Mouse (Mus musculus) lung, postnatal 14 days (tissue): Measurements from ENCODE around the gene Dis3l.

Experiments
- DNase-seq: peaks from one replicate; pipeline ENCODE4 v3.0.0; 2021

The Dis3l gene

GRCm38 (mm10) chr9:64341254-64341566, at the start of gene Dis3l:
Gene Dis3l (minus strand): TSS chr9:64341288.
- no peak for DNase-seq

- DNase-seq = no peak
These were observed 48.6 kb upstream of the Dis3l start for GRCm38 (mm10) chr9:64389576-64390292.

GRCm38 (mm10) chr9:64386466-64387211, 45.6 kb upstream of the Dis3l start:
- peak; percentile 2 for DNase-seq

- DNase-seq = peak; percentile 30
These were observed 44.7 kb upstream of the Dis3l start, which contains the start of gene Megf11 for GRCm38 (mm10) chr9:64385511-64386465. Gene Megf11 (plus strand): TSS chr9:64385626.

GRCm38 (mm10) chr9:64383021-64383788, 42.1 kb upstream of the Dis3l start:
- DNase-seq = peak; percentile 22

- DNase-seq = no peak
These were observed 35.3 kb upstream of the Dis3l start for GRCm38 (mm10) chr9:64376380-64376779.

- no peak for DNase-seq
These were observed 30.3 kb upstream of the Dis3l start for GRCm38 (mm10) chr9:64371305-64371819.

GRCm38 (mm10) chr9:64369871-64370270, 28.8 kb upstream of the Dis3l start:
- DNase-seq = no peak

- DNase-seq = no peak
These were observed 20.3 kb upstream of the Dis3l start for GRCm38 (mm10) chr9:64361231-64361950.

- DNase-seq = no peak
These were observed 14.5 kb upstream of the Dis3l start for GRCm38 (mm10) chr9:64355627-64356026.

- no peak for DNase-seq
These were observed 10.1 kb upstream of the Dis3l start for GRCm38 (mm10) chr9:64351191-64351590.

GRCm38 (mm10) chr9:64349490-64349889, 8.4 kb upstream of the Dis3l start:
- DNase-seq = no peak

GRCm38 (mm10) chr9:64347377-64347776, 6.3 kb upstream of the Dis3l start:
- DNase-seq = no peak

- DNase-seq = no peak
These were observed 4.8 kb upstream of the Dis3l start for GRCm38 (mm10) chr9:64345931-64346330.

GRCm38 (mm10) chr9:64343656-64344055, 2.6 kb upstream of the Dis3l start:
- DNase-seq = no peak

GRCm38 (mm10) chr9:64341671-64342070, 583 bp upstream of the Dis3l start:
- no peak for DNase-seq

- DNase-seq = peak; percentile 76
These were observed 486 bp downstream of the Dis3l start for GRCm38 (mm10) chr9:64340351-64341253.

- no peak for DNase-seq
These were observed 1.7 kb downstream of the Dis3l start for GRCm38 (mm10) chr9:64339361-64339760.

GRCm38 (mm10) chr9:64335825-64336224, 5.3 kb downstream of the Dis3l start:
- no peak for DNase-seq

- no peak for DNase-seq
These were observed 17.1 kb downstream of the Dis3l start for GRCm38 (mm10) chr9:64323976-64324375.
